Mouse (Mus musculus) gastrocnemius, postnatal 14 days (tissue): ENCODE data around the gene Olfr183. TPM values are rescaled to one million over a fixed set of nuclear protein-coding genes. Genes with fewer than 3 reads are reported as not detected.
"Not testable (repeated sequence)": the region's sequence is repeated elsewhere in the genome, so short reads cannot be mapped to it uniquely, and the experiment has no call there.

ENCODE experiments used
- DNase-seq: peaks from one replicate; pipeline ENCODE4 v3.0.0; 2021; ENCODE audit warnings: mixed read lengths
- intact Hi-C: fragments of 180-260 bp; cut with DNase I; formaldehyde crosslinking; loops from one replicate; pipeline ENCODE4 v1.15.1; 2025; ENCODE audit warnings: low total_unique reads
- long read RNA-seq, 2 experiments: library from polyadenylated mRNA; stranded (forward); transcript quantifications; one replicate each; pipeline ENCODE4 v2.0.0; 2021
- total RNA-seq, 2 experiments: library from RNA; stranded (reverse); gene quantifications; 2 replicates each; pipeline ENCODE4 v1.2.3; 2021

Olfr183 gene
- total RNA-seq = not detected
- long read RNA-seq, experiment 1 = 0 reads
- long read RNA-seq, experiment 2 = 0 reads

DNA sequence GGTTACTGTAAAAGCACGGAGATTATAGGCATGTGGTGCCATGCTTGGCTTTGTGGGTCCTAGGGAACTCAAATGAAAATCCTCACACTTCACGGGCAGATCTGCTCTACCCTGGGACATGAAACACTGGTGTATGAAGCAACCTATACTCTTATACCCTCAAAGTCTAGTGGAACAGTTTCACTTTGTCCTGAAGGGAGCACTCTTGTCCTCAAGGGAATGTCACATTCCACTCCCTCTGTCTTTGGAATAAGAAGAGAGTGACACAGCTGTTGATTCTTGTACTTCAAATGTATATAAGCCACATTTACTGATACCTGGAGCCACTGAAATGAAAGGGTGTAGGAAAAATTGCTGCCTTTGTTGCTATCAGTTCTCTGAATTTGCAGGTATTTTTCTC is at the start of gene Olfr183:
Olfr183 (plus strand) TSS at position 301 of the 400 bp plus-strand sequence.
- intact Hi-C loops = no loop called here

DNA sequence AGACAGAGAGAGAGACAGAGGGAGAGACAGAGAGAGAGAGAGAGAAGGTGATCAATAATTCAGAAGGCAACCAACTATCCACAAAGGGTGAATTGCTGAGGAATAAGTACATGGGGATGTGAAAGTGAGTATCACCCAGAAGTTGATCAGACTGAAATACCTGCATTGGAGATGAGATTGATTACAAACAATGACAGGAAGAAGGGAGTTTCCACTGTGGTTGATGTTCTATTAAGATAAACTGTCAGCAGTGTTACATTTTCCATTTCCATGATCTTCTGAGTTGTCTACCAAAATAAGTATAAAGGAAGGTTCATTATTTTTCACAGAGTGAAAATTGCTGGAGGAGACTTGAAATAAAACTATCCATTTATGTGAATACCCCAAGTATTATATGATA is 12.0 kb downstream of the Olfr183 start:
- DNase-seq = no peak
- intact Hi-C loops = no loop called here

More for the DNA sequence above, at the start of gene Olfr183:
- DNase-seq = no peak

GRCm38 (mm10) chr16:59013357-59014018 is 18.3 kb downstream of the Olfr183 start:
- DNase-seq = no peak
- intact Hi-C loops = no loop called here

GRCm38 (mm10) chr16:59030191-59030590 is 35.0 kb downstream of the Olfr183 start, which contains the start of gene Olfr186:
Gene Olfr186 (minus strand): TSS chr16:59030291.
- intact Hi-C loops = no loop called here
- no peak for DNase-seq

DNA sequence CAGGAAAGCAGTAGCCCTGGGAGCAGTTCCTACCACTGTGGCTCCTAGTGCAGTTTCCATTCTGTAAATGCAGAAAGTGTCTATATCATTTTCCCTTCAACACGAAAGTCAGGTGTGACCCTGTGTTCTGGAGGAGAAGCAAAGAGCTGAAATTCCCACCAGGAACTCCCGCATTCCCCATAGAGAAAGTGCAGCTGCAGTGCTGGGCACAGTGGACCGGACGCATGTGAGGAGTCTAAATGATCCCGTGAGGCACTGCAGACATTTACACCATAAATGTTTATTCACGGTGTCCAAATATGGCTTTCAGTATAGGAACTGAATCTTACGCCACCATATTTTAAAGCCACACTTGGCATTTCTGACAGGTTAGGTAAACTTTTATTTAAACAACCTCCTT is 44.6 kb downstream of the Olfr183 start, which contains the start of gene Olfr187:
Olfr187 (minus strand) TSS at position 58 of the 400 bp plus-strand sequence.
- no peak for DNase-seq
- intact Hi-C loops = no loop called here

DNA sequence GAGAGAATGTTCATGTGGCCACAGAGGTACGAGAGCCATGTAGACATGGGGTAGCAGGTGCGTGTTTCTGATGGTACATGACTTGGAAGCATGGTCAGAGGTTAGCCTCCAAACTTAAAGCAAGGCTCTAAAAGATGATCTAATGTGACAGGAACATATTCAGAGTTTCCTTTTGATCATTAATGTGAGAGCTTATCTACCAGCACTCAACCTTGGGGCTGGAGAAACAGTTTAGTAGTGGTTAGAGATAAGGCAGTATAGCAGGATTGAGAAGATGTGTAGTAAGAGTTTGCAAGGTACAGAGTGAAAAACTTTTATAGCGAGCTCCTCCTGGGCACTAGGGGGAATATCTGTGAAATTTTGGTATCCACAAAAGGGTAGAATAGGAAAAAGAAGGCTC is 50.7 kb downstream of the Olfr183 start:
- DNase-seq = no peak
- intact Hi-C loops = no loop called here

DNA sequence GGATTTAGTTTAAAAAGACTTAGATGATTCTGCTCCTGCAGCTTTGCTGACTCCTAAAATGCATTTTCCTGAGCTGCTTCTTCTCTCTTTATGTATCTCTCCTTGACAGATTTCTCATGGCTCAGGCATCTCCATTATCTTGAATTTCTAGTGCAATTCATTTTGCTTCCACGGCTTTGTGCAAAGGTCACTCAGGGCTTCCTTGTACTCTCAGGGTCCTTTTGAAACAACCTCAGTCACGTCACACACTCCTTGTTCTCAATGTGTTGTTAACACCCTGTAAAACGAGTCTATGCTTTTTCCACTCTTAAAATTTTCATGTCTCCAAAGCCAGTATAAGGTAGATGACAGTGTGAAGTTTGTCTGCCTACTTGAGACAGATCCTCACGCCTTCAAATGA is 52.4 kb downstream of the Olfr183 start:
- no peak for DNase-seq
- intact Hi-C loops = no loop called here

- no peak for DNase-seq
- intact Hi-C loops = no loop called here
Observed at GRCm38 (mm10) chr16:59048860-59049259, 53.7 kb downstream of the Olfr183 start.

GRCm38 (mm10) chr16:59049286-59049685 is 54.1 kb downstream of the Olfr183 start:
- intact Hi-C loops, DNase-seq: not testable (repeated sequence)

Other genes starting within 250 kb of the Olfr183 start
- not detected for gene Olfr172, start 232.2 kb upstream of the Olfr183 start, total RNA-seq
- gene Olfr173, start 195.1 kb upstream of the Olfr183 start, total RNA-seq = not detected
- gene Olfr175-ps1, start 168.6 kb upstream of the Olfr183 start, total RNA-seq = not detected
- not detected for gene Olfr177, start 120.6 kb upstream of the Olfr183 start, total RNA-seq
- not detected for gene Olfr178, start 103.3 kb upstream of the Olfr183 start, total RNA-seq
- gene Olfr181, start 66.6 kb upstream of the Olfr183 start, total RNA-seq = not detected
- gene Olfr180, start 66.0 kb upstream of the Olfr183 start, total RNA-seq = not detected
- not detected for gene Olfr186, start 34.9 kb downstream of the Olfr183 start, total RNA-seq
- gene Olfr187, start 44.4 kb downstream of the Olfr183 start, total RNA-seq = not detected
- not detected for gene Olfr190, start 82.6 kb downstream of the Olfr183 start, total RNA-seq
- not detected for gene Olfr191, start 94.5 kb downstream of the Olfr183 start, total RNA-seq
- gene Olfr193, start 116.5 kb downstream of the Olfr183 start, total RNA-seq = not detected
- gene Olfr194, start 125.7 kb downstream of the Olfr183 start, total RNA-seq = not detected
- not detected for gene Olfr195, start 151.7 kb downstream of the Olfr183 start, total RNA-seq
- gene Olfr196, start 175.1 kb downstream of the Olfr183 start, total RNA-seq = not detected
- not detected for gene Olfr198, start 208.2 kb downstream of the Olfr183 start, total RNA-seq
- not detected for gene Olfr199, start 224.4 kb downstream of the Olfr183 start, total RNA-seq